Mouse (Mus musculus) lung, postnatal 10 days (tissue): ENCODE data around the gene Tas2r134.
A peak's percentile ranks its signal among the peaks of the same experiment; 100 is the strongest.

Experiments used
- DNase-seq: peaks from one replicate; pipeline ENCODE4 v3.0.0; 2021

Tas2r134 gene

GRCm38 (mm10) chr2:51657684-51658083 lies 30.4 kb downstream of the Tas2r134 start:
- peak; percentile 16 for DNase-seq

- DNase-seq: peak; percentile 9
Observed at GRCm38 (mm10) chr2:51658288-51658687, 31.0 kb downstream of the Tas2r134 start.

- peak; percentile 18 for DNase-seq
Observed at GRCm38 (mm10) chr2:51674321-51674720, 47.0 kb downstream of the Tas2r134 start.
